Comparison of ENCODE assay signal across 14 mouse cellular contexts in genomic region chr11:96461766-96462165, GRCm38 (mm10). TPM values are rescaled to one million over a fixed set of nuclear protein-coding genes. Genes with fewer than 3 reads are reported as not detected.
DNase-seq lines count a peak whose midpoint lies in the region; ATAC-seq lines count a peak whose summit lies in the region.
"Had no signal": no experiment of that assay in that cellular context is flagged by ENCODE, and none has a peak within 500 bp of the region (broad histone marks: within the 10 kb centered on the region; RNA-seq: fewer than 3 reads in every experiment).

No protein-coding gene starts in this region.

- no peak; the same call in 1 of the 2 replicates for ATAC-seq in forebrain, embryonic 11.5 days (replicated peaks; ENCODE audit: low FRiP score)
- peak; percentile 52; the same call in 1 of the 2 replicates for ATAC-seq in hindbrain, embryonic 14.5 days (ENCODE audit: low FRiP score)
- ATAC-seq in midbrain, embryonic 16.5 days, result peak; percentile 27; the same call in 1 of the 2 replicates
- ATAC-seq: liver, embryonic 12.5 days had no signal

- H3K4me3 ChIP-seq in heart, embryonic 10.5 days, result 0 out of 2 replicates have a peak overlapping the region, but pooled peaks have one; percentile 8
- no peak overlapping the region for H3K4me3 ChIP-seq in forebrain, embryonic 11.5 days (ENCODE audit: low read depth, low read length)
- H3K4me3 ChIP-seq in hindbrain, embryonic 14.5 days (replicated peaks; ENCODE audit: low read length), result no peak overlapping the region
- H3K4me3 ChIP-seq in midbrain, embryonic 16.5 days (ENCODE audit: low read depth, low read length), result no peak overlapping the region
- H3K4me3 ChIP-seq: liver, embryonic 12.5 days had no signal

- H3K27ac ChIP-seq in heart, embryonic 10.5 days, result no peak overlapping the region
- H3K27ac ChIP-seq in forebrain, embryonic 11.5 days (ENCODE audit: low read depth, low read length), result peak overlapping the region; percentile 69
- peak overlapping the region; percentile 87 for H3K27ac ChIP-seq in hindbrain, embryonic 14.5 days
- H3K27ac ChIP-seq in midbrain, embryonic 16.5 days (ENCODE audit: low read length), result peak overlapping the region; percentile 83
- H3K27ac ChIP-seq: liver, embryonic 12.5 days had no signal

- H3K4me1 ChIP-seq in heart, embryonic 10.5 days, result peaks cover 39% of the 10 kb centered on the region
- H3K4me1 ChIP-seq in forebrain, embryonic 11.5 days (replicated peaks; ENCODE audit: control insufficient read depth, insufficient read depth, low read length), result peaks cover 19% of the 10 kb centered on the region
- peaks cover 55% of the 10 kb centered on the region for H3K4me1 ChIP-seq in hindbrain, embryonic 14.5 days (replicated peaks; ENCODE audit: control insufficient read depth, insufficient read depth, low read length)
- peaks cover 39% of the 10 kb centered on the region for H3K4me1 ChIP-seq in midbrain, embryonic 16.5 days (ENCODE audit: control insufficient read depth, insufficient read depth, low read length)

- H3K36me3 ChIP-seq in heart, embryonic 10.5 days, result no peaks in the 10 kb centered on the region
- H3K36me3 ChIP-seq in forebrain, embryonic 11.5 days (ENCODE audit: control insufficient read depth, insufficient read depth, low read length), result no peaks in the 10 kb centered on the region
- no peaks in the 10 kb centered on the region for H3K36me3 ChIP-seq in hindbrain, embryonic 14.5 days (replicated peaks; ENCODE audit: control insufficient read depth, insufficient read depth)
- H3K36me3 ChIP-seq in midbrain, embryonic 16.5 days (ENCODE audit: control insufficient read depth, insufficient read depth, low read length), result no peaks in the 10 kb centered on the region
- H3K36me3 ChIP-seq: G1E; liver, embryonic 12.5 days had no signal

- no peaks in the 10 kb centered on the region for H3K9me3 ChIP-seq in heart, embryonic 10.5 days
- H3K9me3 ChIP-seq in forebrain, embryonic 11.5 days (ENCODE audit: control insufficient read depth, low read length), result no peaks in the 10 kb centered on the region
- H3K9me3 ChIP-seq in hindbrain, embryonic 14.5 days (ENCODE audit: control insufficient read depth, low read length), result no peaks in the 10 kb centered on the region
- H3K9me3 ChIP-seq in midbrain, embryonic 16.5 days (replicated peaks; ENCODE audit: control insufficient read depth, low read length, poor library complexity, severe bottlenecking), result no peaks in the 10 kb centered on the region
- H3K9me3 ChIP-seq: G1E; liver, embryonic 12.5 days had no signal

- peaks cover 55% of the 10 kb centered on the region for H3K27me3 ChIP-seq in heart, embryonic 10.5 days (ENCODE audit: insufficient read depth, poor library complexity, severe bottlenecking)
- H3K27me3 ChIP-seq in forebrain, embryonic 11.5 days (ENCODE audit: control insufficient read depth, insufficient read depth, low read length), result peaks cover 12% of the 10 kb centered on the region
- H3K27me3 ChIP-seq in hindbrain, embryonic 14.5 days (ENCODE audit: control insufficient read depth, insufficient read depth, low read length), result no peaks in the 10 kb centered on the region; the same call in 1 of the 2 replicates
- H3K27me3 ChIP-seq in midbrain, embryonic 16.5 days (ENCODE audit: control insufficient read depth, insufficient read depth, low read depth, low read length), result no peaks in the 10 kb centered on the region

- no peak overlapping the region for H3K4me2 ChIP-seq in forebrain, embryonic 11.5 days (ENCODE audit: low read depth, low read length, severe bottlenecking)
- peak overlapping the region; percentile 27 for H3K4me2 ChIP-seq in hindbrain, embryonic 14.5 days (replicated peaks)
- peak overlapping the region; percentile 26; the same call in 1 of the 2 replicates for H3K4me2 ChIP-seq in midbrain, embryonic 16.5 days (ENCODE audit: low read length)
- H3K4me2 ChIP-seq: liver, embryonic 12.5 days had no signal

- WGBS in heart, embryonic 10.5 days, result 32% methylated on average over 4 of the region's 4 CpGs
- 54% methylated on average over 4 of the region's 4 CpGs for WGBS in forebrain, embryonic 11.5 days
- WGBS in hindbrain, embryonic 14.5 days, result 26% methylated on average over 4 of the region's 4 CpGs
- WGBS in midbrain, embryonic 16.5 days, result 31% methylated on average over 4 of the region's 4 CpGs

- no peak for DNase-seq in heart, embryonic 10.5 days (ENCODE audit: low spot score)
- no peak for DNase-seq in heart, adult 8-10 months (ENCODE audit: low spot score)
- DNase-seq in forebrain, embryonic 11.5 days (ENCODE audit: low spot score), result no peak
- no peak for DNase-seq in hindbrain, embryonic 14.5 days (ENCODE audit: low spot score)
- no peak for DNase-seq in thymus, postnatal 4 days
- DNase-seq in adrenal gland, postnatal 36 days, result no peak
- no peak for DNase-seq in frontal cortex, adult 2 months (ENCODE audit: extremely low spot score in 1 of 2, low spot score in 1 of 2)
- DNase-seq: cerebellum, postnatal 36 days; gastrocnemius, postnatal 36 days; kidney, adult 18-20 months; right cerebral cortex, adult 18-20 months had no signal

- H3K9ac ChIP-seq in forebrain, embryonic 11.5 days (ENCODE audit: low read length), result no peak overlapping the region
- H3K9ac ChIP-seq in hindbrain, embryonic 14.5 days, result peak overlapping the region; percentile 35; the same call in 1 of the 2 replicates
- no peak overlapping the region for H3K9ac ChIP-seq in midbrain, embryonic 16.5 days (ENCODE audit: low read depth, low read length)
- H3K9ac ChIP-seq: liver, embryonic 12.5 days had no signal

RNA-seq across cellular contexts. Expression of gene Skap1, which starts 2.6 kb away (rescaled TPM):
- 0.30 and 0.69 TPM in 2 replicates for polyA plus RNA-seq in heart, embryonic 10.5 days (2016; fragmentation: Nextera tagmentation; extraction: Ambion mirVana)
- under 1 TPM in 2 of 4 experiments, not detected in 2; 0.30 to 0.34 TPM for total RNA-seq in heart, adult 8-10 months (2022)
- 2.6 and 3.9 TPM in 2 replicates for polyA plus RNA-seq in forebrain, embryonic 11.5 days (2014; fragmentation: Nextera tagmentation; extraction: Ambion mirVana)
- 7.3 and 10.3 TPM in 2 replicates for polyA plus RNA-seq in hindbrain, embryonic 14.5 days (2014; fragmentation: Nextera tagmentation; extraction: Ambion mirVana)
- polyA plus RNA-seq in midbrain, embryonic 16.5 days (2015; fragmentation: Nextera tagmentation; extraction: Ambion mirVana), result 3.6 and 4.9 TPM in 2 replicates
- total RNA-seq in adrenal gland, postnatal 36 days (2021), result 1 to 10 TPM; 7.5 to 8.2 TPM
- 2.3 and 3.1 TPM in 2 replicates for polyA plus RNA-seq in frontal cortex, adult 2 months (2012; rRNA removed)
- polyA plus RNA-seq: G1E had no signal
